Mouse (Mus musculus) thymus, adult 18-20 months (tissue): Measurements from ENCODE around the gene Smg8.
"Not testable (repeated sequence)": the region's sequence is repeated elsewhere in the genome, so short reads cannot be mapped to it uniquely, and the experiment has no call there.

Source experiments
- DNase-seq, 2 experiments: peaks; one replicate each; pipeline ENCODE4 v3.0.0; 2022; ENCODE audit warnings: mixed read lengths in 2 of 2

The Smg8 gene

DNA sequence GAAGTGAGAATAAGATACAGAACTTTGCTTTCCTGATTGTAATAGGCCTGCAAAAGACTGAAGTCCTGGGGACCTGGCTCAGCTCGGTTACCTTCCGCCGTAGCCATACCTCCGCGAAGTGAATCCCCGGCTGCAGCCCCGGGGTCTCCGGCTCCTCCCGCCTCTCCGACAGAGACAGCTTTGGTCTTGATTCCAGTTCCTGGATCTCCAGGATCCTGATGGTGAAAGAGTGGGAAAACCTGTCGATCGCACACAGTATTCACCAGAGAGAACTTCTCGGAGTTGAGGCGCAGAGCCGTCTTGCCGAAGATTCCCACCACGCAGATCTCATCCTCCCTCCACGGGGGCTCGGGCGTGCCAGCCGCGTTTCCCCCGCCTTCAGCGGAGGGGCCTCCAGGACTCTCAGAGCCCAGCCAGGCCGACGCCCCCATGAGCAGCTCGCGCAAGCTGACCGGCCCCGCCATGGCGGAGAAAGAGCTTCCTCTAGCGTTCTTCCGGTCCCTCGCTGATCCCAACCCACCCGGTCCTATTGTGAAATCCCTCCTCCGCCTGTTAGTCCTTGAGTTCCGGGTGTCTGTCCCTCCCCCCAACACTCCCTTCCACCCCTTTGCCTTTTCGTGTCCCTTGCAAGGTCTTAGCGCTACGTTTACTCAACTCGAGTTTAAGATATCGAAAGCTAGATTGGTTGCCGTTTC lies at the start of gene Smg8:
Smg8 (minus strand) TSS at position 485 of the 695 bp plus-strand sequence.
- DNase-seq: peak; percentile 62 to 73

GRCm38 (mm10) chr11:87136233-87136632 lies 49.7 kb upstream of the Smg8 start:
- no peak for DNase-seq

GRCm38 (mm10) chr11:87126824-87127816 lies 40.5 kb upstream of the Smg8 start, which contains the start of gene Trim37:
TSS of gene Trim37 (plus strand) at chr11:87127077.
- DNase-seq: peak; percentile 73 to 83

- no peak for DNase-seq
Measured at GRCm38 (mm10) chr11:87126281-87126823, 39.8 kb upstream of the Smg8 start.

GRCm38 (mm10) chr11:87125562-87125961 lies 39.0 kb upstream of the Smg8 start:
- no peak for DNase-seq

- no peak for DNase-seq
Measured at GRCm38 (mm10) chr11:87121864-87122263, 35.3 kb upstream of the Smg8 start.

- no peak for DNase-seq
Measured at GRCm38 (mm10) chr11:87110172-87110909, 23.8 kb upstream of the Smg8 start.

DNA sequence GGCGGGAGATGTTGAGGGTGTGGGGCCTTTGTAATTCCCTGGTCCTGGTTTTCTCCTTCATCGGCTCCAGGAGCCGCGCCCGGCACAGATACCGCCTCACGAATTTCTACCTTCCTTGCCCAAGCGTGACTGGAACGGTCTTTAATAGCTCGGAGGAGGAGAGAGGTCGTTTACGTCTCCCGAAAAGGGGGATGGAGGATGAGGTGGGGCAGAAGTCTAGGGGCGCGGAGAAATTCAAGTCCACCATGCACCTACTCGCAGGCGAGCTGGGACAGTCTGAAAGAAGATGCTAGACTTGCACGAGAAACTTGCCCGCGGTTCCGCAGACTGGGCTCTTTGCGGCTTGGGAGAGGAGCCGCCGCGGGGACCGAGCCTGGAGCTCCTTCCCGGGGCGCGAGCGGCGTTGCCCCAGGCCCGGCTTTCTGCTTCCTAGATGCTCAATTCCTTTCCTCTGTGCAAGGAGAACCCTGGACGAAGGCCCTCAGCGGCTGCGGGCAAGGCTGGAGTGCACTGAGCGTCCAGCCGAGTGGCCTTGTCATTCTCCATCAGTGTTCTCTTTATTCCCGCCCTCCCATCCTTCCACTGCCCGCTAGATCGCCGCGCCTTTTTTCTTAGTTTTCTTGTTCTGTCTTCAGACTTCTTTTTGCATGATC lies 23.1 kb upstream of the Smg8 start:
- peak in 1 of 2 experiments; percentile 14 for DNase-seq

- DNase-seq: peak; percentile 97 to 99
Measured at GRCm38 (mm10) chr11:87108755-87109518, 22.4 kb upstream of the Smg8 start, which contains the start of gene Ska2. TSS of gene Ska2 (plus strand) at chr11:87109234.

DNA sequence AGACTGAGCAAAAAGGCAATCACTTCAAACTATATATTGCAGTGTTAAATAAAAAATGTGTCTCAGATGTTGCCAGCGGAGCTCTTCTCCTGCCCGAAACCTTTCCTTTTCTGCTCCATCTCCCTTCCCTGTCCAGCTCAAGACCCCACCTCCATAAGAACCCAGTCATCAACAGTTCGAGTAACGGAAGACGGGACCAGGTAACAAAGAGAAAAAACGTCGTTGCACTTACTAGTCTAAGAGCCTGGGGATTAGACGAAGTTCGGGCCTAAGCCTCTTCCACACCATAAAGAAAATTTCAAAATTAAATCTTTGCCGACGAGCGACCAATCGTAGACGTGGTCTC lies 21.8 kb upstream of the Smg8 start, which contains the start of gene Prr11:
Prr11 (minus strand) TSS at position 300 of the 346 bp plus-strand sequence.
- no peak for DNase-seq

DNA sequence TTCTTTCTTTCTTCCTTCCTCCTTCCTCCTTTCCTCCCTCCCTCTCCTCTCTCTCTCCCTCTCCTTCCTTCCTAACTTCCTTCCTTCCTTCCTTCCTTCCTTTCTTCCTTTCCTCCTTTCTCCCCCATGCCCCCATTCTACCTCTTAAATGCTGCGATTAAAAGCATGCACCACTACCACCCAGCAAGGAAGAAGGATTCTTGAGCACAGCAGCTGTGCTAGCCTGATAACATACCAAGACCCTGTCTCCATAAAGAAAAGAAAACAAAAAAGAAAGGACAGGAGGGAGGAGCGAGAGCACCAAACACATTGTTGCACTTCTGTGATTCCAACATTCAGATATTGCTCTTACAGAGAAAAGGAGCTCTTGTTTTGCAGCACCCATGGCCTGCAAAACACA lies 568 bp upstream of the Smg8 start:
- no peak for DNase-seq

DNA sequence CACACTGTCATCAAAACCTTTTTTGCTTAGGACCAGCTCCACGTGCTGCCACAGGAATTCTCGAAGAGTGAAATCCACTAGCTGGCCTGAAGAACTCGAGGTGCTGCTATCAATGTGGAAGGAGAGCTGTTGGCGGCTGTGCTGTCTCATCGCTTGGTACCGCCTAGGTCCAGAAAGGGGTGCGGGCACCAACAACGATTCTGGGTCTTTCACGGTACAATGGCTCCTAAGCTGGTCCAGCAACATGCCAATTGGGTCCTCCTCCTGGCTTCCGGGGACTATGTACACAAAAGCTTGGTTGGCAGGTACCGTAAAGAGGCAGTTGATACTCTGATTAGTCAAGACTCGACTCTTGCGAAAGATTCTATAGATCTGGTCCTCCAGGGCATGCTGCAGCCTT lies 1.1 kb downstream of the Smg8 start:
- DNase-seq: no peak

DNA sequence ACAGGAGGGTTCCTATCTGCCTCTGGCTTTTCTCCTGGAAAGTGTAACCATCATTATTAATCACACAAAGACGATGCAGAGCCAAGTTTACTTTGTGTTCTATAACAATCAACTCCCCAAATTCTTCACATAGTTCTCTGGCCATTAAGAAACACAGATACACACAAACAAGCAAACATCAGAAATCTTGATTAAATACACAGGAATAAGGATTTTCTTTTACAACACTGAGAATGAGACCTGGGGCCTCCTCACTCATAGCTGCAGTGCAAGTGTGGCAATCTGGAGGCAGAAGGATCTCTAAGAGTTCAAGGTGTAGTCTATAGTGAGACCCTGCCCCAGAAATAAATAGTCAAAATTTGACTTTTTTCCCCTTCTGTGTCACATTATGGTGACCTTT lies 2.9 kb downstream of the Smg8 start:
- DNase-seq: no peak

DNA sequence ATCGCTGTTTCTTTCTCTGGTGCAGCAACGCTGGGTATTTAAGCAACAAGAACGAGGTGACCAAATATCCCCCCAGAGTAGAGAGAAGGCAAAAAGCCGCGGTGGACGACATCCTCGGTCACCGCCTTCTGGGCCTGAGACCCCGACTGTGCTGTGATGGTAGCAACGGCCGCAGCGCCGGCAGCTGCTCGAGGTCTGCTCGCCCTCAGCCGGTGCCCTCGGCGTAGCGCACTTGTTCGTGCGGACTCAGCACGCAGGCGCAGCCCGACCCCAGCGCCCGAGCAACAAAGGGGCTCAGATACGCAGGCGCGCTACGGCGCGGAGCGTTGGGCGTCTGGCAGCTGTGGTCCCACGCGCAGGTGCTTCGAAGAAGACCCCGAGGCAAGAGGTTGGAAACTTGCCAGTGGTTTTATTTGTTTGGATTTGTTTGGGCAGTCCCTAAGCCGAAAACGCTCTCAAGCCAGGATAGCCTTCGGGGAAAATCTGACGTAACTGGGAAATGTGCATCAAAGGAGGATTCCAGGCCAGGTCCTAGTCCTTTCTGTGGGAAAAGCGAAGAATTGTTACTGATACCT lies 12.6 kb downstream of the Smg8 start, which contains the start of gene Gdpd1:
Gdpd1 (minus strand) TSS at position 197 of the 575 bp plus-strand sequence.
- DNase-seq: peak; percentile 91

- DNase-seq: peak; percentile 23 to 40
Measured at GRCm38 (mm10) chr11:87073343-87073865, 13.2 kb downstream of the Smg8 start.

- DNase-seq: no peak
Measured at GRCm38 (mm10) chr11:87062087-87062486, 24.5 kb downstream of the Smg8 start.

DNA sequence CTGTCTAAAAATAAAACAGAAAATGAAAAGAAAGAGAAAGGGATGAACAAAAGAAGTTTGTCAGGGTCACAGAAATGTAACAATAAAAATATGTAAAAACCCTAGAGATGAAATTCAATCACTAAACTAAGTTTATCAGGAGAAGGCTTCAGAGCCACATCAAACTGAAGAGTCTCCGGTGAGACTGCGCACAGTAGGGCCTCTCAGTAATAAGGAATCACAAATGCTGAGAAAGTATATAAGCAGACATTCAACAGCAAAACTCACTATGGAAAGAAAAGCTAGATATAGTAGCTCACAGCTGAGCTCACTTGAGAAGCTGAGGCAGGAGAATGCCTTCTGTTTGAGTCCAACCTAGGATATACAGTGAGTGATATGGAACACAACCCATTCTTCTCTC lies 26.2 kb downstream of the Smg8 start:
- no peak for DNase-seq

- no peak for DNase-seq
Measured at GRCm38 (mm10) chr11:87056286-87056685, 30.3 kb downstream of the Smg8 start.

DNA sequence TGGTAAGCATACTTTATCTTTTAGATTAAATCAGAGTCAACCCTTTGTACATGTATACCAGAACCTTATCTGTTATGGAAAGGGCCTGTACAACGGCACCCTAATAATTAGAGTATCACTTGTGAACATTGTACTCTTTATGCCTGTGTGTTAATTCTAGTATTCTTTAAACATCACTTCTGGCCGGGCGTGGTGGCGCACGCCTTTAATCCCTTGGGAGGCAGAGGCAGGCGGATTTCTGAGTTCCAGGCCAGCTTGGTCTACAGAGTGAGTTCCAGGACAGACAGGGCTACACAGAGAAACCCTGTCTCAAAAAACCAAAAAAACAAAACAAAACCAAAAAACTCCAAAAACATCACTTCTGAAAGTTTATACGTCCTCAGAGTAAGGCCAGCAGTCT lies 37.7 kb downstream of the Smg8 start:
- not testable (repeated sequence) for DNase-seq

DNA sequence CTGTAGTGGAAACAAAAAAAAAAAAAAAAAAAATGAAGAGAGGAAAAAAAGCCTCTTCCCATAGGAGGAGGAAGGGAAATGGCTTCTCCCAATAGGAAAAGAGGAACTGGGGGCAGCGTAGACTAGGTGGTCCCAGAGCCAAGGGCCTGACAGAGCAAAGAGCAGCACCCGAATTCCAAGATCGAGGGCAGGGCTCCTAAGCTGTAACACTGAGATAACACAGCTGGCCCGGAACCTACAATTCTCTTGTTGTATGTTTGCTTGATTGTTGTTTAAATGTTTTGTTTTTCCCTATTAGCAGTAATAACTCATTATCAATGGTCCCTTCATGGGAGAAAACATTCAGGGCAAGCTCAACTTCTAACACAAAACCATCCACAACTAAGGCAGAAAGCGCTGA lies 39.6 kb downstream of the Smg8 start:
- no peak for DNase-seq
